Mouse (Mus musculus): ENCODE measurements at regions not wholly inside any gene's neighbourhood (a gene's known extent, or its start where the extent isn't known, plus 50 kb on each side); places are given as distances from the start of the nearest gene placed in this dataset.
"Not testable (repeated sequence)": the region's sequence is repeated elsewhere in the genome, so short reads cannot be mapped to it uniquely, and the experiment has no call there.

GRCm38 (mm10) chrX:50504047-50504446 lies 75.7 kb upstream of the Olfr1324 start:
- no peak for DNase-seq (ENCODE audit: low spot score)

- no peak for DNase-seq (ENCODE audit: low spot score)
These were observed 72.9 kb upstream of the Olfr1324 start for GRCm38 (mm10) chrX:50501181-50501580.

- DNase-seq (ENCODE audit: low spot score), result not testable (repeated sequence)
These were observed 62.2 kb upstream of the Olfr1324 start for GRCm38 (mm10) chrX:50490477-50490967.
